Mouse (Mus musculus): ENCODE data around the gene Slc27a1.

- TF ChIP-seq CTCF (IDR thresholded peaks at IDR 0.05; ENCODE audit: low read depth, low read length) (no peak), POLR2A (IDR thresholded peaks at IDR 0.05; ENCODE audit: extremely low read depth, insufficient read depth, low read length) (no peak)
Observed at GRCm38 (mm10) chr8:71580201-71580600, 11.5 kb downstream of the Slc27a1 start.

Measured in liver, adult 2 months (tissue).